Mouse (Mus musculus): ENCODE results near the gene Ablim2.

GRCm38 (mm10) chr5:35882391-35882790 is 124.7 kb downstream of the Ablim2 start:
- no peak for TF ChIP-seq CTCF (IDR thresholded peaks at IDR 0.05; ENCODE audit: insufficient read depth, low read depth, low read length)
- TF ChIP-seq POLR2A (IDR thresholded peaks at IDR 0.05; ENCODE audit: insufficient read depth, low read depth, low read length) = no peak
